Mouse (Mus musculus) limb, embryonic 10.5 days (tissue): Measurements from ENCODE around the gene Col9a2. TPM values are rescaled to one million over a fixed set of nuclear protein-coding genes. Genes with fewer than 3 reads are reported as not detected.

Source experiments
- DNase-seq: peaks from one replicate; pipeline ENCODE4 v3.0.0-alpha.2; 2017; ENCODE audit warnings: low spot score
- H3K27ac ChIP-seq: fragments of 300-500 bp; sonication (generic); 2 replicates; pipeline ENCODE4 v1.5.1; 2016; ENCODE audit warnings: mild to moderate bottlenecking
- H3K27me3 ChIP-seq: fragments of 300-500 bp; sonication (generic); 2 replicates; pipeline ENCODE4 v1.6.1; 2016; ENCODE audit warnings: low read depth, mild to moderate bottlenecking; ENCODE audit not compliant: poor library complexity, severe bottlenecking
- H3K36me3 ChIP-seq: fragments of 300-500 bp; sonication (generic); 2 replicates; pipeline ENCODE4 v1.6.1; 2016; ENCODE audit warnings: mild to moderate bottlenecking, moderate library complexity
- H3K4me1 ChIP-seq: fragments of 300-500 bp; sonication (generic); 2 replicates; pipeline ENCODE4 v1.6.1; 2016
- H3K4me3 ChIP-seq: fragments of 300-500 bp; sonication (generic); 2 replicates; pipeline ENCODE4 v1.5.1; 2016; ENCODE audit warnings: mild to moderate bottlenecking, moderate library complexity
- H3K9me3 ChIP-seq: fragments of 300-500 bp; sonication (generic); replicated peaks from 2 replicates; pipeline ENCODE4 v1.6.1; 2016; ENCODE audit warnings: mild to moderate bottlenecking
- WGBS: fragments of 180-500 bp; shearing (Covaris S2); methylation state at CpG from one replicate; pipeline ENCODE4 v1.1.7; 2016; 5-methylcytosine and 5-hydroxymethylcytosine counted together
- polyA plus RNA-seq: library from polyadenylated mRNA; unstranded; fragments of >200 nt; fragmentation: Nextera tagmentation; extraction: Ambion mirVana; gene quantifications from 2 replicates; pipeline ENCODE4 v1.2.1, GENCODE M21; 2016

Gene Col9a2
- polyA plus RNA-seq, 1 experiment from 2014 or later = 9.1 TPM

DNA sequence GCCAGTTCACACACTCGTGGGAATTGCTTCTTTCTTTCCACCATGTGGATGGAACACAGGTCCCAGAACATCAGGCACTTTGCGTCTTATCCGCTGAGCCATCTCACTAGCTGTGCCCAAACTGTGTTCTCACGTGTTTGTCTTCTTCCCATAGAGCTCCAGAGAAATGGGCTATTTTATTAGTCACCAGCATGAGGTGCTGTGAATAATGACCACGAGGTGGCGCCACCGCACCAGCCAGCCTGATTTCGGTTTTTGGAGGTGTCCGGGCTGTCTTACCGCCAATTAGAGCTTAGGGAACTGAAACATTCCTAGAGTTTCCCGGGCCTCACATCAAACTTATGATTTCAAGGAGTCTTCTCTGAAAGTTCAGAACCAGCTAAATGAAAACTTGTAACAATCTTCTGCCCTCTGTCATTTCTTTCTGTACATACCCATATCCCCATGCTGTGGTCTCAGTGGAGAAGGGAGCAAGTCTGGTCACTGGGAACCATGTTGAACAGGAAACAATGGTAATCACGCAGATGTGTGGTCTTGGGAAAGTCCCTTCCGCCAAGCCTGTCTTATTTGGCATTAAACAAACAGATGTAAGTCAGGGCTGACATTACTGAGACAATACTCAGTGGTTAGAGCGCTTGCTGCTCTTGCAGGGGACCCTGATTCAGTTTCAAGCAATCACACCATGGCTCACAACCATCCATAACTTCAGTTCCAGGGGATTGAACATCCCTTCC, 10.4 kb upstream of the Col9a2 start:
- no peak overlapping the region for H3K4me3 ChIP-seq
- WGBS = 31% methylated on average over 14 of the region's 14 CpGs
- H3K9me3 ChIP-seq = no peaks in the 10 kb centered on the region
- no peaks in the 10 kb centered on the region for H3K27me3 ChIP-seq
- no peaks in the 10 kb centered on the region for H3K4me1 ChIP-seq
- no peak overlapping the region for H3K27ac ChIP-seq
- H3K36me3 ChIP-seq = no peaks in the 10 kb centered on the region
- DNase-seq = peak; percentile 79

DNA sequence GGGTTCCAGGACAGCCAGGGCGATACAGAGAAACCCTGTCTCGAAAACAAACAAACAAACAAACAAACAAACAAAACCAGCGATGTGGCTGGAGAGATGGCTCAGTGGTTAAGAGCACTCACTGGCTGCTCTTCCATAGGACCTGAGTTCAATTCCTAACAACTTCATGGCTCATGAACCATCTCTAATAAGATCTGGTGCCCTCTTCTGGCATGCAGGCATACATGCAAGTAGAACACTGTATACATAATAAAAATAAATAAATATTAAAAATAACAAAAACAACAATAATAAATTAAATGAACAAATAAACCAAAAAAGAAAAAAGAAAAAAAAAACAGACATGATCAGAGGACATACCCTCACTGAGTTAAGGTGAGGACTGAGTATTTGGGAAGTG, 9.6 kb upstream of the Col9a2 start:
- 67% methylated on average over 3 of the region's 3 CpGs for WGBS
- no peak overlapping the region for H3K4me3 ChIP-seq
- no peak overlapping the region for H3K27ac ChIP-seq
- no peaks in the 10 kb centered on the region for H3K9me3 ChIP-seq
- no peaks in the 10 kb centered on the region for H3K36me3 ChIP-seq
- no peaks in the 10 kb centered on the region for H3K4me1 ChIP-seq
- no peaks in the 10 kb centered on the region for H3K27me3 ChIP-seq
- DNase-seq = no peak

DNA sequence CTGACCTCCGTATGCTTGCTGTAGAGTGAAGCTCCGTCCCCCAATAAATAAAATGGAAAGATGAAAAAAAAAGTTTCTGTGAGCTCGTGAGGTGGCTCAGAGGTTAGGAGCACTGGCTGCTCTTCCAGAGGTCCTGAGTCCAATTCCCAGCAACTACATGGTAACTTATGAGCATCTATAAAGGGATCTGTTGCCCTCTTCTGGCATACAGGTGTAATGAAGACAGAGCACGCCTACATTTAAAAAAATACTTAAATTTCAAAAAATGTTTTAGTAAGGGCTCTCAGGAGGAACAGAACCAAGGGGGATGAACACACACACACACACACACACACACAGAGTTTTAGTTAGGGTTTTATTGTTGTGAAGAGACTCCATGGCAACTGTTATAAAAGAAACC, 7.7 kb upstream of the Col9a2 start:
- Histone ChIP-seq H3K4me3 (no peak overlapping the region), H3K27ac (no peak overlapping the region), H3K4me1 (no peaks in the 10 kb centered on the region), H3K9me3 (no peaks in the 10 kb centered on the region), H3K27me3 (no peaks in the 10 kb centered on the region), H3K36me3 (no peaks in the 10 kb centered on the region)
- 66% methylated on average over 4 of the region's 4 CpGs for WGBS
- no peak for DNase-seq

DNA sequence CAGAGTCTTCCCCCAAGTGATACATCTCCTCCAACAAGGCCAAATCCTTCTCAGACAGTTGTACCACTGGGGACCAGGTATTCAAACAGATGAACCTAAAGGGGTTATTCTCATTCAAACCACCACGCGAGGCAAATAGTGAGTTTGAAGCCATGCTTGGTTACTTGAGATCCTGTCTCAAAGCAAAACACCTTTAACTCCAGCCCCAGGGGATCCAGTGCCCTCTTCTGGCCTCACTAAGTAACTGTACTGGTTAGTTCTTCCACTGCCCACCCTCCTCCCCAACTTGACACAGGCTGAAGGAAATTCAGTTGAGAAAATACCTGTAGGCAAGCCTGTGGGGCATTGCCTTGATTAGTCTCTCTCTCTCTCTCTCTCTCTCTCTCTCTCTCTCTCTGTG, 6.2 kb upstream of the Col9a2 start:
- H3K36me3 ChIP-seq = no peaks in the 10 kb centered on the region
- no peak overlapping the region for H3K27ac ChIP-seq
- no peaks in the 10 kb centered on the region for H3K9me3 ChIP-seq
- H3K4me3 ChIP-seq = no peak overlapping the region
- 93% methylated on average over 2 of the region's 2 CpGs for WGBS
- peaks cover 4% of the 10 kb centered on the region for H3K27me3 ChIP-seq
- no peak for DNase-seq
- no peaks in the 10 kb centered on the region for H3K4me1 ChIP-seq

DNA sequence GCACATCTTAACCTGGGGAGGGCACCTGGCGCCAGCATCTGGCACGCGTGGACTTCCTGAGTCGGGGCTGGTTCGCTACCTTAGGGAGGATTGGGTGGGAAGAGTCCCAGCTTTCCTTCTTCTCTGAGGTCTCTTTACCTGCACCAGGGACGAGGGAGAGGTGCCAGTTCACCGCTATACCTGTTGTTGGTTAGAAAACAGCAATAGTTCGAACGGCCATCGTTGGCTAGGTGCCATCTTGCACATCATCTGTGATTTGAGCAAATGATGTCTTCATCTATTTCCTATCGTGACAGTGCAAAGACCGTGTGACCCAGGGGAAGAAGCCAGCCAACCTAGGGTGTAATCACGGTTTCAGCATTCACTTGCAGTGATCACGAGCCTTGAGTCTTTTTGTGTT, 1.1 kb downstream of the Col9a2 start:
- no peaks in the 10 kb centered on the region for H3K36me3 ChIP-seq

DNA sequence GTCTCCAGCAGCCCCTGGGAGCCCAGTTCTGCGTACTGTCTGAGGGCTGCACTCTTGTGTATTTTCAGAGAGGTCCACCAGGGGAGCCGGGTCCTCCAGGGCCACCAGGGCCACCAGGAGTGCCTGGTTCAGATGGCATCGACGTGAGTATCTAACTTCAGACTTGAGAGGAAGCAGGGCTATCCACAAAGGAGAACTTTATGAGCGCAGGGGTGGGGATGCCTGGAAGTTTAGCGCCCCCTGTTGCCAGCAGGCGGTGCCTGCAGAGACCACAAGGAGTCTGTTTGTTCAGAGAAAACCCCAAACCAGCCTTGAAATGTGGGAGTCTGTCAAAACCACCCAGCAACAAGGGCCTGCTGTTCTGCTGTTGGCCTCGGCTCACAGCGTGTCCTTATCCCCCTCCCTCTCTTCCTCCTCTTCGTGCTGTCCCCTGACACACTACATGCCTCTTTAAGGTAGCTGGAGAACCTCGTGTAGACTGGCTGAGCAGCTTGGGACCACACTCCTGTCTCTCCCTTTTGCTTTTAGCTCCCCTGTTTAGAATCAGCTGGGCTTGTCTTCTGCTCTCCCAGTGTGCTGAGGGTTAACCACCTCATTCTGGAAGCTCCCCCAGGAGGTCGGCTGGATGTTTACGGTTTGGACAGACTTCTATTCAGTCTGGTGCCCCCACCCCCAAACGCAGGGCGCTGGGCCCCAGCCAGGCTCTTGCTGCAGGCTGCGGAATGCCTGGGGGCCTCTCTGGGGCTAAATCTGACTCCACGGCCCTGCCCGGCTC, 1.9 kb downstream of the Col9a2 start:
- H3K36me3 ChIP-seq = no peaks in the 10 kb centered on the region
- peak; percentile 82 for DNase-seq
- H3K27ac ChIP-seq = peak overlapping the region; percentile 84
- H3K27me3 ChIP-seq = peaks cover 39% of the 10 kb centered on the region
- H3K9me3 ChIP-seq = no peaks in the 10 kb centered on the region
- H3K4me1 ChIP-seq = peaks cover 32% of the 10 kb centered on the region
- WGBS = 16% methylated on average over 18 of the region's 18 CpGs
- peak overlapping the region; percentile 25 for H3K4me3 ChIP-seq

More for the DNA sequence above, 1.1 kb downstream of the Col9a2 start:
- WGBS = 58% methylated on average over 14 of the region's 14 CpGs
- H3K27ac ChIP-seq = peak overlapping the region; percentile 84; the same call in 1 of the 2 replicates
- no peak for DNase-seq
- no peaks in the 10 kb centered on the region for H3K9me3 ChIP-seq
- peaks cover 32% of the 10 kb centered on the region for H3K4me1 ChIP-seq
- peaks cover 39% of the 10 kb centered on the region for H3K27me3 ChIP-seq
- peak overlapping the region; percentile 53 for H3K4me3 ChIP-seq

DNA sequence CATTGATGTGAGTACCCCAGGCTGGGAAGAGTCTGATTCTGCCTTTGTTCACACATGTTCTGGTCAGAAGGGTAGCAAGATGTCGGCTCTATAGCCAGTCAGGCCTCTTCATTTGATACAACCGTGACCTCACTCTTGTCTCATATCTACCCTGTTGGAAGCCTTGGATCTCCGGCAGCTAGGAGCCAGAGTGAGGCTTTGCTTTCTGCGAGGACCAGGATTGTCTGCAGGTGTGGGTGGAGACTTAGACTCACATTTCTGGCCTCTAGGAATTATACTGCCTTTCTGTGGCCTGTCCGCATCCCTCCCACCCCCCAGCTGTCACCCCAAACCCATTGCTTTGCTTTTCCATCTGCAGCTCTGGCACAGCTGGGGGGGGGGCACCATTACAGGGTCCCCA, 3.3 kb downstream of the Col9a2 start:
- H3K4me1 ChIP-seq = peaks cover 32% of the 10 kb centered on the region
- WGBS = 67% methylated on average over 5 of the region's 5 CpGs
- H3K27ac ChIP-seq = peak overlapping the region; percentile 72; the same call in 1 of the 2 replicates
- H3K27me3 ChIP-seq = peaks cover 39% of the 10 kb centered on the region
- H3K9me3 ChIP-seq = no peaks in the 10 kb centered on the region
- H3K4me3 ChIP-seq = no peak overlapping the region
- DNase-seq = no peak
- no peaks in the 10 kb centered on the region for H3K36me3 ChIP-seq

DNA sequence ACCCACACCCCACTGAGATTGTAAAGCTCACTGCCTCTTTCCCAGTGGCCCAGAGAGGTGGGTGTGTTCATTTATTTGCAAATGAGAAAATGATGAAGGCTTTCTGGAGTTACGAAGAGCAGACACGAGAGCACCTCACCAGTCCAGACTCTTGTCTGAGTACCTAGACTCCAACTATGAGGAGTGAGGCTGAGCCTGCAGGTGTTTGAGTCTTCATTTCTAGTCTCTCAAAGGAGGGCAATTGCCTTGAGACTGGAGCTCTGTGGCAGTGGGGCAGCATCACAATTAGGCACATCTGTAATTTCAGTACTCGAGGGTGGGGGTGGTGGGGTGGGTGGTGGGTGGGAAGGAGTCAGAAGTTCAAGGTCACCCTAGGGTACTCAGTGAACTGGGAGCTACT, 3.8 kb downstream of the Col9a2 start:
- Histone ChIP-seq H3K4me3 (no peak overlapping the region), H3K4me1 (peaks cover 32% of the 10 kb centered on the region), H3K36me3 (no peaks in the 10 kb centered on the region), H3K27me3 (peaks cover 35% of the 10 kb centered on the region), H3K27ac (peak overlapping the region; percentile 72; the same call in 1 of the 2 replicates), H3K9me3 (no peaks in the 10 kb centered on the region)
- WGBS = 78% methylated on average over 3 of the region's 3 CpGs
- no peak for DNase-seq

DNA sequence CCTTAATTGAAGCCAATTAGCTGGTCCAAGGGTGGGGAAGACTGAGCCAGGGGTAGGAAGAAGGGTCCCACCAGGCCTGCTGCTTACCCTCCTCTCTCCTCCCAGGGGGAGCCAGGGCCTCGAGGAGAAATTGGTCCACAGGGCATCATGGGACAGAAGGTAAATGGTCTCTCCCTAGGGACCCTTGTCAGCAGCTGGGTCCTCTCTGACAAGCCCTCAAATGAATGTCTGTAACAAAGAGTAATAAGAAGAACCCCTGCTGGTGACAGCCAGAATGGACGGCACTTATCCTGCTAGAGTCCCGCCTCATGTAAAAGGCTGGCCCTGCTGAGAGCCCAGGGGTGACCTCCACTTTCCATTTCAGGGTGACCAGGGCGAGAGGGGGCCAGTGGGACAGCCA, 12.7 kb downstream of the Col9a2 start:
- Histone ChIP-seq H3K27me3 (peaks cover 41% of the 10 kb centered on the region), H3K4me1 (peaks cover 17% of the 10 kb centered on the region), H3K36me3 (no peaks in the 10 kb centered on the region; the same call in 1 of the 2 replicates), H3K27ac (no peak overlapping the region), H3K4me3 (no peak overlapping the region), H3K9me3 (no peaks in the 10 kb centered on the region)
- 35% methylated on average over 4 of the region's 4 CpGs for WGBS
- DNase-seq = no peak

DNA sequence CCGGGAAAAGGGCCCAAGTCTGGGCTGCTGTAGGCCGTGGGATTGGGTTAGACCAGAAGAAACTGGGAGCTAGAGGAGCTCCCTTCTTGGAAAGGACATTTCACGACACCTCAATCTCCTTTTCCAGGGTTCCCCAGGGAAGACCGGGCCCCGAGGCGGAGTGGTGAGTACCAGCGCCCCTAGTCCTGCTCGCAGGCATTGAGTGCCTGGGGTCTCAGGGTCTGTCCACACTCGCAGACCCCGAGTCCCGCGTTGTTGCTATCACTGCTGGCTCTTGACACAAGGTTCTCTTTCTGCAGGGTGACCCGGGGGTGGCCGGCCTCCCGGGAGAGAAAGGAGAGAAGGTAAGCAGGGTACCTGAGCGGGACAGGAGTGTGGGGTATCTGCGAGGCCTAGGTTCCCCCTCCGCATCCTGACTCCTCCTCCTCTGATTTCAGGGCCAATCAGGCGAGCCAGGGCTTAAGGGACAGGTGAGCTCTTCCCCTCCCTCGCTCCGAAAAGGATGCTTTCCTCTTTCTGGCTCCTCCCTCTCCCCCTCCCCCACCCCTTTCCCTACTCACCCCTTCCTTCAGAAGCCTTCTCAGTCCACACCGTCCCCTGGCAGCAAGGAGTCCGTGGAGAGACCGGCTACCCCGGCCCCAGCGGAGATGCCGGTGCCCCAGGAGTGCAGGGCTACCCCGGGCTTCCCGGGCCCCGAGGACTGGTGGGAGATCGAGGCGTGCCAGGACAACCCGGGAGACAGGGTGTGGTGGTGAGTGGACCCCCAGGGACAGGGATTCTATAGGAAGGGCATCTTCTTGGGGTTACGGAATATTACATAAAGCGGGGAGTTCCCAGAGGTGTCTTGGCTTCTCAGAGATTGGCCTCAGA, 13.5 kb downstream of the Col9a2 start:
- no peak for DNase-seq
- H3K9me3 ChIP-seq = no peaks in the 10 kb centered on the region
- H3K27ac ChIP-seq = no peak overlapping the region
- H3K4me3 ChIP-seq = peak overlapping the region; percentile 41
- 4% methylated on average over 35 of the region's 35 CpGs for WGBS
- peaks cover 17% of the 10 kb centered on the region for H3K4me1 ChIP-seq
- H3K27me3 ChIP-seq = peaks cover 41% of the 10 kb centered on the region
- no peaks in the 10 kb centered on the region; the same call in 1 of the 2 replicates for H3K36me3 ChIP-seq

DNA sequence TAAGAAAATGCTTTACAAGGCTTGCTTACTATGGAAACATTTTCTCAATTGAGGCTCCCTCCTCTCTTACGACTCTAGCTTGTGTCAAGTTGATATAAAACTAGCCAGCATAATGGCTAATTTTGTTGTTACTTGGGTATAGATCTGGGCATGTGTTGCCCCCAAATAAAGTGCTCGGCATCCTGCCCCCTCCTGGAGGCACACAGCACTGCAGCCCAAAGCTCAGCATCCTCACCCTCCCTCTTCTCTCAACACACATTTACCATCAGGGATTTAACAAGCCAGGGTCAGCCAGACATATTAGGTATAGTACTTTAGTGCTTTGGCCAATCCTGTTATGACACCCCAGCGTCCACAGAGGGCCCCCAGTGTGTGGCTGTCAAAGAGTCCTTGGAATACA, 17.2 kb downstream of the Col9a2 start:
- H3K27me3 ChIP-seq = peaks cover 36% of the 10 kb centered on the region
- 55% methylated on average over 3 of the region's 3 CpGs for WGBS
- no peak overlapping the region for H3K27ac ChIP-seq
- H3K36me3 ChIP-seq = peaks cover 30% of the 10 kb centered on the region
- H3K4me3 ChIP-seq = no peak overlapping the region
- H3K9me3 ChIP-seq = no peaks in the 10 kb centered on the region
- peaks cover 17% of the 10 kb centered on the region for H3K4me1 ChIP-seq
- no peak for DNase-seq

DNA sequence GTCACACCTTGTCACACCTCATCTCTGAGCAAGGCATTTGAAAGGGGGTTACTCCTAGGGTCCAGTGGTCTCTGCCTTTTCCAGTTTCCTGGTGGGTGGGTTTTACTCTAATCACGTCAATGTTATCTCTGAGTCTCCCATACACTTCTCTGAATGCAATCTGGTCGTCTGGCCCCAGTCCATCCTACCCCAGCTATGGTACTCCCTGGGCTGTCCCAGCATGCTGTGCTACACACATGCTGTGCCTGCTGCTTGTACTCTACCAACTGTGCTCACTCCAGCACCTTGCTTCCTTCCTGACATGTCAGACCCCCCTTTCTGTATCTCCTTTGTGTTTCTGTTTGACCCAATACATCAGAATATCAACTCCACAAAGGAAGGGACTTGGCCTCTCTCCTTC, 17.8 kb downstream of the Col9a2 start:
- H3K36me3 ChIP-seq = peaks cover 35% of the 10 kb centered on the region
- no peak overlapping the region for H3K27ac ChIP-seq
- peaks cover 11% of the 10 kb centered on the region for H3K4me1 ChIP-seq
- WGBS = 79% methylated on average over 2 of the region's 2 CpGs
- no peak overlapping the region for H3K4me3 ChIP-seq
- peaks cover 30% of the 10 kb centered on the region for H3K27me3 ChIP-seq
- DNase-seq = no peak
- no peaks in the 10 kb centered on the region for H3K9me3 ChIP-seq
